Mouse (Mus musculus) layer of hippocampus, adult 18-20 months (tissue): ENCODE results near the gene Map4. TPM values are rescaled to one million over a fixed set of nuclear protein-coding genes. Genes with fewer than 3 reads are reported as not detected.
"Not testable (repeated sequence)": the region's sequence is repeated elsewhere in the genome, so short reads cannot be mapped to it uniquely, and the experiment has no call there.

Experiments used
- DNase-seq, 2 experiments: peaks; one replicate each; pipeline ENCODE4 v3.0.0; 2022; ENCODE audit warnings: low spot score in 2 of 2
- total RNA-seq, 2 experiments: library from RNA; stranded (reverse); gene quantifications; 2 replicates each; pipeline ENCODE4 v1.2.3; 2021

Gene Map4
- total RNA-seq, 2 experiments from 2014 or later: 558 to 622 TPM

DNA sequence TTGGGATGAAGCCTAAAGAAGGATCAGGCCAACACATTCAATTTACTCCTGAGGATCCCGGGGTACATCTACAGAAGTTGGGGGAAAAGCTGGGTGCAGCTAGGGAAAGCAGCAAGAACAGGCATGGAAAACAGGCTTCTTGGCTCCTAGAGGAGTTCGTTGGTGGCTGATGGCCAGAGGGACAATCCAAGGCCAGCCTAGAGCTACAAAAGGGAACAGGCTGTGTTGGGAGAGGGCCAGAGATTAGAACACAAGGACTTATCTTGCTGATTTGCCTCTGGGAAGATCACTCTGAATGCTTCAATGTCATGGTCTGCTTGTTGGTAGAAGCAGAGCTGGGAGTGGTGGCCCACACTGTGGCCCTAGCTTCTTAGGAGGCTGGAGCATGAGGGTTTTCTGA is 13.3 kb upstream of the Map4 start:
- no peak for DNase-seq

DNA sequence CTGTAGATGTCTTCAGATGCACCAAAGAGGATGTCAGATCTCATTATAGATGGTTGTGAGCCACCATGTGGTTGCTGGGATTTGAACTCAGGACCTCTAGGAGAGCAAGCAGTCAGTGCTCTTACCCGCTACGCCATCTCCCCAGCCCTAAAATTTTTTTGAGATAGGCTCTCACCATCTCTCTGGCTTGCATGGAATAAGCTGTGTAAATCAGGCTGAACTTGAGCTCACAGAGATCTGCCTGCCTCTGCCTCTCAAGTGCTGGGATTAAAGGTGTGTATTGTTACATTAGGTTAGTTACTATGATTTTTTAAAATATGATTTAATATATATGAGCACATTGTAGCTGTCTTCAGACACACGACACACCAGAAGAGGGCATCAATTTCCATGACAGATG is 2.1 kb upstream of the Map4 start:
- DNase-seq: no peak

DNA sequence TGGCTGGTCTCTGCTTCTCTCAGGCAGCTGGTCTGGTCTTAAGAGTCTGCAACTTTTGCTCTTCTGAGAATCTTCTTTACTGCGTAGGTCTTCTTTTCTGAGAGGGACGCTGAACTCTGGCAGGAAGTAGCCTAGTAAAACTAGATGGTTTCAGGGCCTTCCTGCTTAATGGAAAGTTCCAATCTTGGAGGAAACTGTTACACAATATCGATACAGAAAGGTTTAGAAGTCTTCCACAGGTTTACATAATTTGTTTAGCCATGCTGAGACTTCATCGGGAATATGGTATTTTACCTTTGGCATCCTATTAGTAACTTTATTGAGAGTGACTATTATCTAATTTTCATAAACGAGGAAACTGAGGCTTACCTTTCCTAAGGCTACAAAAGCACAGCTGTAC is 1.2 kb upstream of the Map4 start:
- no peak for DNase-seq

DNA sequence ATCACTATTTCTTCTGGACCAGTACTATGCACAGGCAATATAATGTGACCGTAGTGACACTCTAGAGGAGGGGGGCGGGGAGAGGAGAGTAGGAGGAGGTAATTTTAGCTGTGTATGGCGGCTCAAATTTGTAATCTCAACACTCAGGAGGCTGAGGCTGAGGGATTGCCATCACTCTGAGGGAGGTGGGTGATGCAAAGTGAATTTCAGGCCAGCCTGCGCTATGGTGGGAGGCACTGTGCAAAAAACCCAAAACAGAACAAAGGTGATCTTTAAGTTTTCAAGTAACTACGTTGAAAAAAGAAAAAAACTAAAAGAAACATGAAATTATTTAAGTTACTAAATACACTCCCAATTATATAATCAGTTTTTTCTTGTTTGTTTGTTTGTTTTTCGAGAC is 508 bp upstream of the Map4 start:
- no peak for DNase-seq

DNA sequence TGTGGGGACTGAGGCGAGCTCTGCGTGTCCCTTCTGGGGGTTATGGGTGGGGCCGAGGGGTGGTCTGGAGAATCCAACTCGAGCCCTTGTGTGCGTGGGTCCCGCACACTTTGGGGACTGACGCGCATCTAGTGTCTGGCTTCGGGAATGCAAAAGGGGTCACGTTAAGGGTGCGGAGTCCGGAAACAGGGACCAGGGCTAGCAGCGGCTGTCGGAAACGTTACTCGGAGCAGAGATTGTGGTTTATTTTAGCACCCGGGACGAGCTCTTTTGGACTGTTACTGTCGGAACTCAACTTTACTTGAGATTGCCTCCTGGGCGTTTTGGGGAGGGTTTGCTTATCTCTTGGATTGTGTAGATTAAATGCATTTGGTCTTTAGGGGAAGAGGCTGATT is 1.1 kb downstream of the Map4 start:
- peak in 1 of 2 experiments; percentile 19 for DNase-seq

DNA sequence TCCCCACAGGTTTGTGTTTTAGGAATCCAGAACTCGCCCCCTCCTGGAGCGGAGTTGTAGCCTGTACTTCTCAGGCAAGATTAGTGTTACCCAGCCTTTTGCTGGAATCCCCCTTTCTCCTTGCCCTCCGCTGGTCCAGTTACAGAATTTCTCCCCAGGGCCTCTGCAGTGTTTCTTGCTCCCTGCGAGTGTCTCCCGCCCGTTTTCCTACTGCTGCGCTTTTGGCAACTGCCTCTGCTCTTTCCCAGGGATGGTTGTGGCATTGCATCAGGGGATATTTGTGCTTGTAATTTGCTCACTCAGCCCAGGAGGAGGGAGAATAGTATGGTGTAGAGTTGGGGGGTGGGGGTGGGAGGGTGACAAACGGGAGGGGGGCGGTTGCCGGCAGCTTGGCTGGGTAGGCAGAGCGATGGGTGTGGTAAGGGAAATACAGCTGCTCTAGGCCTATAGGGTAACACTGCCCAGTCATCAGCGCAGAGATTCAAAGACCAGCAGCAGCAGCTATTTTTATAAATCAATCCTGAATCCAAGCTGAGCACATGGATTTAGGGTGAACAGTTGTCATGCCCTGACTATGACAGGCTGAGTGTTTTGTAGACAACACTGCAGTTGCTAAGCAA is 1.6 kb downstream of the Map4 start:
- DNase-seq: peak; percentile 53 to 71

DNA sequence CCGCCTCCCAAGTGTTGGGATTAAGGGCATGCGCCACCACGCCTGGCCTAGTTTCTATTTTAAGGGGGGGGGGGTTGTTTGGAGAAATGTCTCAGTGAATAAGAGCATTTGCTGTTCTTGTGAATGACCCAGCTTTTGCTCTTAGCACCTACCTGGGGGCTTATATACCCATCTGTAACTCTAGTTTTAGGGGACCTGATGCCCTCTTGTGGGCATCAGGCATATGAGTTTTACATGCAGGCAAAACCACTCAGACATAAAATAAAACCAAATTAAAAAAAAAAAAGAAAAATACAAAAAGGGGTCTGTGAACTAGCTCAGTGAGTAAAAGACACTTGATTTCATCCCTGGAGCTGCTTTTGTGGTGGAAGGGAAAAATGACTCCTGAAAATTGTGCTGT is 8.1 kb downstream of the Map4 start:
- no peak for DNase-seq

DNA sequence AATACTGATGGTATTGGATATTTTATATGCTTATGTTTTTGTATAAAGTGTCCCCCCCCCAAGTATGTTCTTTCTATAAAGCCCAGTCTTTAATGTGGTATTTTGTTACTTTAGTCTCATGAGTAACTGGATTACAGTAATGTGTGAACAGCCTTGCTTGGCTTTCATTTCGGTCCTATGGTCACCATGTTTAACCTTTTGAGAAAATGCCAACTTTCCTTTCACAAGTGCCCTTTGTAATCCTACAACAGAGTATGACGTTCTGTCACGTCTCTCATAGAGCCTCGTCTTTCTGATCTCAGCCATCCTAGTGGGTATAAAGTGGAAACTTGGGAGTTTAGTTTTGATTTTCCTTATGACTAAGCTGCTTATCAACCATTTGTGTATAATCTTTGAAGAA is 11.5 kb downstream of the Map4 start:
- DNase-seq: no peak

DNA sequence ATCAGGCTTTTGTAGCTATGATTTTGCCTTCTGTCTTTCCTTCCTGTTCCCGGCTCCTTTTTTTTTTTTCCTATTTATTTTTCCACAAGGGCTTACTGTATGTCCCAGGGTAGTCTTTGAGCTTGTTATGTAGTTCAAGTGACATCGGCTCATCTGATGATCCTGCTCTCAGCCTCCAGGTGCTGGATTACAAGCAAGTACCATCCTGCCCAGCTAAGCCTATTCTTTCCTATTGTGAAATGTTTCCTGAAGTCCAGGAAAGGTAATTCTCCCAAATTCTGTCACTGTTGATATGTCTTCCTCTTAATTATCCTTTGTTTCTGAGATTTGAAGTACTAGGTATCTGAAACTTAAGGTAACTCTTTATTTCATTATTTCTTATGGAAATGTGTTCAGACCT is 13.5 kb downstream of the Map4 start:
- no peak for DNase-seq

DNA sequence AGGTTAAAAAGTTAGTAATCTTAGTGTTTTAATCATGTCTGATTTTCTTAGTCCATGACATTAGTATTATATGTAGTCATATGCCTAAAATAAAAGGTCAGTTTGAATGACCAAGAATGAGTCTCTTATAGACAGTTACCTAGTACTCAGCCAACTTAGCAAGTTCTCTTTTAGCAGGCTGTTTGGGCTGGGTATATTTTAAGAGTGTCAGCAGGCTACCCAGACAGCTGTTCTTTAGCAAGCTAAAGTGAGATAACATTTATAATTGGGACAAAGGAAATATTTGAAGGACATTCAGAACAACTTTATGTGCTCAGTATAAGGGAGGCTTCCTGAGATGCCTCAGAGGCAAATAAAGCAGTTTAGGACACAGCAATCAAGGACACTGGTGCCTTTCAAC is 17.3 kb downstream of the Map4 start:
- no peak for DNase-seq

DNA sequence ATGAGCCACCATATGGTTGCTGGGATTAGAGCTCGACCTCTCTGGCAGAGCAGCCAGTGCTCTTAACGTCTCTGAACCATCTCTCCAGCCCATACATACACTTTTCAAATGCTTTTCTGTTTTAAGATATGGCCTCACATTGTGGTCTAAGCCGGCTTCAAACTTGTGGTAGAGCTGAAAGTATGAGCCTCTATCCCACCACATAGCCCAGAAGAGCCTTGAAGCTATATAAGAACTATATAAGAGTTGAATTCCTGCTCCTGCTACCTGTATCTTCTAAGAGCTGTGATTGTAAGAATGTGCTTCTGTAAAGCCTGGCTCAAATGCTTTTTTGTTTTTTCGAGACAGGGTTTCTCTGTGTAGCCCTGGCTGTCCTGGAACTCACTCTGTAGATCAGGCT is 18.5 kb downstream of the Map4 start:
- DNase-seq: no peak

DNA sequence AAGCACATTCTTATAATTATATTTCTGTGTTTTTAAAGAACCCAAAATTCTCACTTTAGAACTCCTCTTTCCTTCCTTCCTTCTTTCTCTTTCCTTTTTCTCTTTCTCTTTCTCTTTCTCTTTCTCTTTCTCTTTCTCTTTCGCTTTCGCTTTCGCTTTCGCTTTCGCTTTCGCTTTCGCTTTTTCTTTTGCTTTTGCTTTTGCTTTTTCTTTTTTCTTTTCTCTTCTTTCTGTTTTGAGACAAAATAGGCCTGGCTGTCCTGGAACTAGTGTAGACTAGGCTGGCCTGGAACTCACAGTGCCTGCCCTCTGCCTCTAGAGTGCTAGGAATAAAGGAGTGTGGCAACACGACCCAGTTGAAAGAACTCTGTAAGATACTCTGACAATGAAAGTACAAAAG is 22.3 kb downstream of the Map4 start:
- no peak for DNase-seq

DNA sequence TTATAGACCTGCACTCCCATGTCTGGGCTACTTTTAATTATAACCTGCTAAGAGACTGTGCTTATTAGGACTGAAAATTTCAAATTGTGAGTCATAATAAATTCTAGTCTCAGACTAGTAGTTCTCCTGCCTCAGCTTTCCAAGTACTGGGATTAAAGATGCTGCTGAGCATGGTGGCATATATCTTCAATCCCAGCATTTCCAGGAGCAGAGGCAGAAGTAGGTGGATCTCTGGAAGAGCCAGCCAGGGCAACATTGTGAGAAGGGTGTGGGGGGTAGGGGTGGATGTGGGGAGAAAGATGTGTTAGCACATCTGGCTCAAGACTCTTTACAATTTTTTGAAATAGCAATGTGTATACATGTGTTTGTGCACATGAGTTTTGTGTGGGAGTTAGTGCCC is 23.4 kb downstream of the Map4 start:
- DNase-seq: no peak

DNA sequence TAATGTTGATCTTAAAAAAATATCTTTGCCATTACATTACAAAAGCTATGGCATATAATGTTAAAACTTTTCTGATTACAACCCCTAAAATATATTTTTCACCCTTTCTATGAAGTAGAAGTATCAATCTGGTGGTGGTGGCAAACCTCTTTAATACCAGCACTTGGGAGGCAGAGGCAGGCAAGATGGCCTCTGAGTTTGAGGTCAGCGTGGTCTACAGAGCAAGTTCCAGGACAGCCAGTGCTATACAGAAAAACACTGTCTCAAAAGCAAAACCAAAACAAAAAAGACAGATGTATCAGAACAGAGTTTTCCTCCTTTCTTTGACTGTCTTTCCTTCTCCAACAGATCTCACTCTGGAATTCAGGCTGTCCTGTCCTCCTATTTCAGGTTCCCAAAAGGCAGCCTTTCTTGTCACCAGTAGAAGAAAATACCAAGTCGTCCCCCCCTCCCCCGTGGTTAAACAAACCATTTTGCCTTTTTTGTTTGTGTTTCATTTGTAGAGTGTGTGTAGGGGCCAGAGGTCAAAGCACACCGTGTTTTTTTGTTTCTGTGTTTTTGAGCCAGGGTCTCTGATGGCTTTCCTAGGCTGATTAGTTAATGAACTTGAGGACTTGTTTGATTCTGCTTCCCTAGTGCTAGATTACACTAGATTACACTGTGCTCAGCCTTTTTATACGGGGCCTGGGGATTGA is 28.3 kb downstream of the Map4 start:
- DNase-seq: no peak

DNA sequence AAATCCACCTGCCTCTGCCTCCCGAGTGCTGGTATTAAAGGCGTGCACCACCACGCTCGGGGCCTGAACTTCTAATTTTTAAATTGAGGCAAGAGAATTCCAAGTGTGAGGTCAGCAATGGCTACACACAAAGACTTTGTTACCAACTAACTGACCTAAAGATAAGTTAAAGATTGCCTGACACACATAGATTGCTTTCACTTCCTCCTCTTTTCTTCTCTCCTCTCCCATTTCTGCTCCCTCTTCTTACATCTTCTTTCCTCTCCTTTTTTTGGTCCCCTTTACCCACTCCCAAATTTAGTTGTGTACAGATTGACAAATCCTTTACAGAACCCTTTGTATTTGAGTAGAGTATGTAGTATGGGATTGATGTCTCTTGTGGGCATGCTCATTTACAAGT is 29.3 kb downstream of the Map4 start:
- no peak for DNase-seq

DNA sequence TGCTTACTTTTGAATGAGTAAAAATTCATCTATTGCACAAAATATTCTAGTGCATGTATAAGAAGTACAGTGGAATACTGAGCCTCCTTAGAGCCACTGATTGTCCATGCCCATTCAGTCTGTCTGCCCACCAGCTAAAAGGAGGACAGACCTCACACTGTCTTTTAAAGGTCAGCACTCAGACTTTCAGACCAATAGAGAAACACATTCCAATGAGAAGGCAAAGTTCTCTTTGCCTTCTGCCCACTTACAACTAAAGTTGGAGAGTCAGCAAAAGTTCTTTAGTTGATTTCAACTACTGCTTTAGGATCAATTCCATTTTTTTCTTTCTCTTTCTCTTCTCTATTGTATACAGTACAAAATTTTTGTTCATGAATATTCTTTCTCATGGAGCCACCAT is 33.5 kb downstream of the Map4 start:
- no peak for DNase-seq

DNA sequence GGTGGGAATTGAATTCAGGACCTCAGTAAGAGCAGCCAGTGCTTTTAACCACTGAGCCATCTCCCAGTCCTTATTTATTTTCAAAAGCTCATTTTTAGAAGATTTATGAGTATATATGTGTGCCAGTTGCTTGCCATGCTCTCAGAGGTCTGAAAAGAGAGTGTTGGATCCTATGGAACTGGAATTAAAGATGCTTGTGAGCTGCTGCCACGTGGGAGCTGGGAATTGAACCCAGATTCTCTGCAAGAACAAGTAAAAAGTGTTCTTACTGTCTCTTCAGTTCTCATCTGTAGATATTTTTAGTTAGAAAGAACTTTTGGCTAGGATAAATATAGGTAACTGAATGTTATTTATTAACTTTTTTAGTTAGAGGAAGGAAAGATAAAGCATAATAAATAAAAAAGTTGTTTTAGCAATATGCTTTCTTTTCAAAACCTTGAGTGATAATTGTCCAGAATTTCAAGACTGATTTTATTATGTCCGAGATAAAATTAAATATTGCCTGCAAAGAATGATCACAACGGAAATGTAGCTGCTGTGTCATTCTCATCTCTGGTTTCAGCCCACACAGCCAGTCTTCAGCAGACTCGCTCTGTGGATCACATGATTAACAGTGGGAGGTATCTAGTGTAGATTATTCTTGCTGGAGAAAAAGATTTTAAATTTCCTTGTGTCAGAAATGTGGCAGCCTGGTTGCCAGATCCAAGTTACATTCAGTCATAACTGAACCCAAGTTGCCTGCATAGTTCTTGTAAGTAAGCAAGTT is 37.3 kb downstream of the Map4 start:
- DNase-seq: peak in 1 of 2 experiments; percentile 46

DNA sequence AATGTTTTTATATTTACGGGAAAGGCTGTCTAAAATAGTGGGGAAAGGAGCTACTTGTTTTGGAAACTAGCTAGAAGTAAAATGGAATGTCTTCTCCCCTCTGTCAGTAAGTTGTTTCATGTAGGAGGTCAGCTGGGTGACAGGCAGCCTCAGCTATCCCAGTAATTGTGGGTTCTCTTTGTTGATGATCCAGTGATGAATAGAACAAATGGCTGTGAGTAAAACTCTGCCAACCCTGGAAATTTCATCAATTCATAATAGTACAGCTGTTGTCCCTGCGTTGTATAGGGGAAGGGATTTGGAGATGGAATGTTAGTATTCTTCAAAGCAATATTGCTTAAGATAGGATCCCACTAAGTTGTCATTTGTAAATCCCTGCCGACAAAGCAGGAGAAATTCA is 37.9 kb downstream of the Map4 start:
- no peak for DNase-seq

DNA sequence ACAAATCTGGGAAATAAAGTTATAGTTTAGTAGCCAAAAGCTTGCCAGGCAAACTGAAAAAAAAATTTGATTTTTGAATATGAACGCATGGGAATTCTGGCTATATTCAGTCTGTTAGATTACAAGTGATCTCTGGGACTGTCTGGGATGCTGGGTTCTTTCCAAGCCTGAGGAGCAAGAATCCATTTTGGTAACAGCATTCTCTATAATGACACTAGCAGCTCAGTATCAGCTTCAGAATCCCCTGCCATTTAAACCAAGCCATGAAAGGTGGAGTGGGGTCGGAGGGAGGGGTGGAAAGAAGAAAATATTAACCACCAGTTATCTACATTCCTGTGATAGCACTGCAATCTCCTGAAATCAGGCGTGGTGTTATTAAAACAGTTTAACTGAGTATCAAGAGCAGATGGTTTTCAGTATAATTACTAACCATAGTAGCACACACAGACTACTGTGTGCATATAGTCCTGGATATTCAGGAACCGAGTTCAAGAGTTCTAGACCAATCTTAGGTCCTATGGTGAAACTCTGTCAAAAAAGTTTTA is 38.6 kb downstream of the Map4 start:
- DNase-seq: no peak

DNA sequence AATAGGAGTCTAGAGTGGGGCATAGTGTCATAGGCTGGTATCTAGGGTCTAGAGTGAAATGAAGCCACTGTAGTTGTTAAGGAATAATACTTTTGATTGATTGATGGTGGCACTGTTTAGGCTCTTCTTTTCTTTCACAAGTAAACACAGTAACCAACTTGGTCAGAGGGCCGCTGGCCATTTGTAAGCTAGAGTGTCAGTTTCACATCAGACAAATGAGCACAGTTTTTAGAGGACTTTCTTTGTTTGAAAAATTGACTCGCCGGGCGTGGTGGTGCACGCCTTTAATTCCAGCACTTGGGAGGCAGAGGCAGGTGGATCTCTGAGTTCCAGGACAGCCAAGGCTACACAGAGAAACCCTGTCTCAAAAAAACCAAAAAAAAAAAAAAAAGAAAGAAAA is 40.5 kb downstream of the Map4 start:
- DNase-seq: not testable (repeated sequence)

DNA sequence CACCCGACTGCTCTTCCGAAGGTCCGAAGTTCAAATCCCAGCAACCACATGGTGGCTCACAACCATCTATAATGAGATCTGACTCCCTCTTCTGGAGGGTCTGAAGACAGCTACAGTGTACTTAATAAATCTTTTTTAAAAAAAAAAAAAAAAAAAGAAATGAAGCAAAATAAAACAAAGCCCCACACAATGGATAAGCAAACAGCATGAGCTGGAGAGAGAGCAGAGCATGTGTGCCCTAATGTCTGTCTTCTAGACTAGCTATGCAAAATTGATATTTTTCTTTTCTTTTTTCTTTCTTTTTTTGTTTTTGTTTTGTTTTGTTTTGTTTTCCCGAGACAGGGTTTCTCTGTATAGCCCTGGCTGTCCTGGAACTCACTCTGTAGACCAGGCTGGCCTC is 49.0 kb downstream of the Map4 start:
- not testable (repeated sequence) for DNase-seq

DNA sequence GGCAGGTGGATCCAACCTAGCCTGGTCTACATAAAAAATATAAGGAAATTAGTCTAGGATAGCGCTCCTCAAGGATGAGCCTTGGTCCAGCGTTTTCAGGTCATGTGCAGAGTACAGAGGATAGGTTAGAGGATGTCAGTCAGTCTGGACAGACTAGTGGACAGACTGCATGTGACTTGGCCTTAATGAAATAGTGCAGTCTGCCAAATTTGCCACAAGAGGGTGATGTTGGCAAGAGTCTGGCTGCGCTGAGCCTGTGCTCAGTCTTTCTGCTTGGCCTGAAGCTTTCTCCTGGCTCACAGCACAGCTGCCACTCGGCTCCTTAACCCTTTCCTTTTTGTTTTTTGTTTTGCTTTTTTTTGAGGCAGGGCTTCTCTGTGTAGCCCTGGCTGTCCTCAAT is 54.2 kb downstream of the Map4 start:
- DNase-seq: peak; percentile 63 to 86
